Mouse (Mus musculus): ENCODE results near the gene Slc4a8. TPM values are rescaled to one million over a fixed set of nuclear protein-coding genes. Genes with fewer than 3 reads are reported as not detected.

The Slc4a8 gene
- 0.07 and 0.22 TPM in 2 replicates for polyA plus RNA-seq (2012; rRNA removed)

GRCm38 (mm10) chr15:100761419-100762185 is at the start of gene Slc4a8:
Slc4a8 (plus strand) TSS chr15:100761747.

DNA sequence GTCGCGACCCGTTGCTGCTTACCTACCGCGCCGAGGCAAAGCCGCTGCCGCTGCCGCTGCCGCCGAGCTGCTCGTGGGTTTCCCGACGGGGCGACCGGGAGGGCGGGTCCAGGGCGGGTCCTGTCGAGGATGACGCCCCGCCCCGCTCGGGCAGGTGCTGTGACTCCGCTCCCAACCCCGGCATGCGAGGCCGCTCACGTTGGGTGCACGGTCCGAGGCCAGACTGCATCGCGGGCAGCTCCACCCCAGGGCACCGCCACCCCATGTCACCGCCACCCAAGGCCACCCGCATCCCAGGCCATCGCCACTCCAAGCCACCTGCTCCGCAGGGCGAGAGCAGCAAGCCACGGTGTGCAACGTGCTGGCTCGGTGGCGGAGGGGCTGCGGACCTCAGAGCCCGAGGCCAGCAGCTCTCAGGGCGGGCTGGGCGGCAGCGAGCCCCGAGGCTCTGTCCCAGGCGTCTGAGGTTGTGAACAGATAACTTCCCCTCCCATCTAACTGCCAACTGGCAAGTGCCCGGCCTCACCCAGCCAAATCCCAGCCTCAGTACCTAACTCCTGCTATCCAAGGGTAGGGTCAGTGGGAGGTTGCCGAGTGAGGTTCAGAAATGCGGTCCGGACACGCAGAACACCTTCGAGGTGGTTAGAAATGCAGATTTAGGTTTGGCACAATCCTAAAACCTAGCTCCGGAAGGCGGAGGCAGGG is 32.1 kb upstream of the Slc4a8 start, which contains the start of gene Galnt6:
Galnt6 (minus strand) TSS at position 96 of the 705 bp plus-strand sequence.

GRCm38 (mm10) chr15:100869558-100869957 is 108.0 kb downstream of the Slc4a8 start, which contains the start of gene Scn8a:
Scn8a (plus strand) TSS chr15:100869858.

Other genes with a start within 250 kb of the Slc4a8 start
- gene Tfcp2, start 209.7 kb upstream of the Slc4a8 start, polyA plus RNA-seq (2012; rRNA removed) = 2.3 and 2.6 TPM in 2 replicates
- 0.33 and 0.37 TPM in 2 replicates for gene Pou6f1, start 161.8 kb upstream of the Slc4a8 start, polyA plus RNA-seq (2012; rRNA removed)
- 97.1 and 117 TPM in 2 replicates for gene Dazap2, start 146.4 kb upstream of the Slc4a8 start, polyA plus RNA-seq (2012; rRNA removed)
- 6.4 and 7.3 TPM in 2 replicates for gene Smagp, start 124.8 kb upstream of the Slc4a8 start, polyA plus RNA-seq (2012; rRNA removed)
- gene Bin2, start 92.2 kb upstream of the Slc4a8 start, polyA plus RNA-seq (2012; rRNA removed) = 18.0 and 18.6 TPM in 2 replicates
- 7.2 and 9.2 TPM in 2 replicates for gene Cela1, start 73.8 kb upstream of the Slc4a8 start, polyA plus RNA-seq (2012; rRNA removed)
- 0.37 and 0.53 TPM in 2 replicates for gene Galnt6, start 32.4 kb upstream of the Slc4a8 start, polyA plus RNA-seq (2012; rRNA removed)
- gene Scn8a, start 108.1 kb downstream of the Slc4a8 start, polyA plus RNA-seq (2012; rRNA removed) = 0.07 and 0.28 TPM in 2 replicates

Data from liver, embryonic 14 days (tissue).